Mouse (Mus musculus) layer of hippocampus, adult 9-11 months (tissue): ENCODE measurements around the gene Rfwd3.
"Not testable (repeated sequence)": the region's sequence is repeated elsewhere in the genome, so short reads cannot be mapped to it uniquely, and the experiment has no call there.

Experiments
- DNase-seq: peaks from one replicate; pipeline ENCODE4 v3.0.0; 2022

The Rfwd3 gene

GRCm38 (mm10) chr8:111285603-111286002 is 14.4 kb downstream of the Rfwd3 start:
- DNase-seq: no peak

DNA sequence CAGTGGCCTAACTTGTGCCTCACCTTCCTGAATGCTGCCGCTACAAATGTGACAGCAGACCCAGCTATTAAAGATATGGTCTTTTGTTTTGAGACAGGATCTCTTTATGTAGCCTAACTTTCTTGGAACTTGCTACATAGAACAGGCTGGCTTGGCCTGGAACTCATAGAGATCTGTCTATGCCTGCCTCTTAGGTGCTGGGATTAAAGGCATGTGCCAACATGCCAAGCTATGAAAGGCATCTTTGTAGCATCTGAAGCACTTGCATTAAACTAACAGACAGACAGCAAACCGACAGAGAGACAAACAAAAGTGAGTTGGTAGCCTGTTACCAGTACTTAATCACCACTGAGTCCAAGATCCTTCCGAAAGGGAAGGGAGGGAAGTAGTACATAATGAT is 17.9 kb downstream of the Rfwd3 start:
- no peak for DNase-seq

DNA sequence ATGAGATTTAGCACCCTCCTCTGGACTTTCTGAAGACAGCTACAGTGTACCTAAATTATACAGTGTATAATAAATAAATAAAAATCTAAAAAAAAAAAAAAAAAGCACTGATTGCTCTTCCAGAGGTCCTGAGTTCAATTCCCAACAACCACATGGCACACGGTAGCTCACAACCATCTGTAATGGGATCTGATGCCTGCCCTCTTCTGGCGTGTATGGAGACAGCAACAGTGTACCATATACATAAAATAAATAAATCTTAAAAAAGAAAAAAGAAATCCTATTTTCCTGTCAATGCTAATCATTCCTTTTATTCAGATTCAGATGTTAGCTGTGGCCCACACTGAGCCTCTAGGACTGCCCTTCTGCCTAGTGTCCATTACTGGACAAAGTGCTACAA is 31.7 kb downstream of the Rfwd3 start:
- no peak for DNase-seq

- not testable (repeated sequence) for DNase-seq
These were observed 33.9 kb downstream of the Rfwd3 start for GRCm38 (mm10) chr8:111266161-111266560.

DNA sequence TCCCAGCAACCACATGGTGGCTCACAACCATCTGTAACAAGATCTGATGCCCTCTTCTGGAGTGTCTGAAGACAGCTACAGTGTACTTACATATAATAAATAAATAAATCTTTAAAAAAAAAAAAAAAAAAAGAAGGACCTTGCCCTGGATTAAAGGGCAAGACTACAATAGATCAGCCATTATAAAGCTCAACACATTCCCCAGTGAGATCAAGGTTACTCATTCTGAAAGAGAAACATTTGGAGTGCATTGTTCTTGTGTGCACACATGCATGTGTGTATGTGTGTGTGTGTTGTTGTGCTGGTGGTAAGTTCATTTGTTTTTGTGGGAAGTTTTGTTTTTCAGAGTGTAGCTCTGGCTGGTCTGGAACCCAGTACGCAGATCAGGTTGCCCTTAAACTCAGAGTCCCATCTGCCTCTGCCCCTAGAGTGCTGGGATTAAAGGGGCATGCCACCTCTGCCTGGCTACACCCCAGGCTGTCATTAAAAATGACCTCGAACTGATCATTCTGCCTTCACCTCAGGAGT is 35.3 kb downstream of the Rfwd3 start:
- no peak for DNase-seq

GRCm38 (mm10) chr8:111261981-111262381 is 38.0 kb downstream of the Rfwd3 start:
- no peak for DNase-seq

GRCm38 (mm10) chr8:111260251-111260650 is 39.8 kb downstream of the Rfwd3 start:
- no peak for DNase-seq

GRCm38 (mm10) chr8:111259408-111259741 is 40.6 kb downstream of the Rfwd3 start:
- DNase-seq: no peak

DNA sequence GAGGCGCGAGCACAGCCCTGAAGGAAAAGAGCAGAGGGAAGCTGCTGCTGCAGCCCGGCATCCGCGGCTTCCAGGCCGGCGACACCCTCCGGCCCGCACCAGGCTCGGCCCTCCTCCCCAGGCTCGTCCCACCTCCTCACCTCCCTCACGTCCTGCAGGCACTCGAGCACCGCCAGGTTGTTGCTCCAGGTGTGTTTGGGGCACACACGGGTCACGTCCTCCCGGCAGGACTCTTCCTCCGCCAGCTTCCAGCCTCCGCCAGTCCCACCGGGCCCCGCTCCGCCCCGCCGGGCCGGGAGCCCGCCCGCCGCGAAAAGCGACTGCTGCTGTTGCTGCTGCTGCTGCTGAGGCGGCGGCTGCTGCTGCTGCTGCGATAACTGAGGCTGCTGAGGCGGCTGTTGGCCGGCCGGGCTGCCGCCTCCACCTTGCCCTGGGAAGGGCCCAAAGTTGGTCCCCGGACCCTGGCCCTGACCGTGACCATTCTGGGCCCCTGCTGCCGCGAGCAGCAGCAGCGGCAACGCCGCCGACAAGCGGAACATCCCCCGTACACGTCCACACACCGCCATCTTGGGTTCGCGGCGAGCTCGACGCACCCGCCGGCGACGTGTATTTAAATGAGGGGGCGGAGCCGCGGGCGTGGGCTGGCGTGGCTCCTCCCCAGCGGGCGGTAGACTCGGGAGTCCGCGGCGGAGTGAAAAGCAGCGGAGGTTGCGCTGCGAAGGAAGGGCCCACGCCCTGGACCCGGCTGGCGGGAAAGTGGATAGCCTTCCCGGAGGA is 41.2 kb downstream of the Rfwd3 start, which contains the start of gene Glg1:
Glg1 (minus strand) TSS at position 586 of the 777 bp plus-strand sequence.
- peak; percentile 90 for DNase-seq

- peak; percentile 6 for DNase-seq
These were observed 41.9 kb downstream of the Rfwd3 start for GRCm38 (mm10) chr8:111258010-111258630.

- DNase-seq: no peak
These were observed 47.4 kb downstream of the Rfwd3 start for GRCm38 (mm10) chr8:111252487-111253112.

DNA sequence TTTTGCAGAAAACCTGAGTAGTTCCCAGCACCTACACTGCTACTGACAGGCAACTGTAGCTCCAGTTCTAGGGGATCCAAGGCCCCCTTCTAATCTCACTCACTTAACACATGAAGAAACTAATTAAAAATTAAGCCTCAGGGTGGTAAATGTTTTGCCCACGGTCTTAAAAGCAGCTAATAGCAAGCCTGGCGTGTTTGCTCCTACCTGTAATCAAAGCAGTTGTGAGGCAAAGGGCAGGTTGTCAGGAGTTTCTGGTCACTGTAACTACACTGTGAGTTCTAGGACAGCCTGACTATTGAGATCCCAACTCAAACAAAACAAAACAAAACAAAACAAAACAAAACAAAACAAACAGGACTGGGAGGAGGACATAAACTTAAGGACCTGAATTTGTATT is 49.9 kb downstream of the Rfwd3 start:
- no peak for DNase-seq

- DNase-seq: no peak
These were observed 51.9 kb downstream of the Rfwd3 start for GRCm38 (mm10) chr8:111248136-111248535.

- DNase-seq: not testable (repeated sequence)
These were observed 53.2 kb downstream of the Rfwd3 start for GRCm38 (mm10) chr8:111246864-111247263.

GRCm38 (mm10) chr8:111246287-111246830 is 53.7 kb downstream of the Rfwd3 start:
- no peak for DNase-seq

- no peak for DNase-seq
These were observed 62.7 kb downstream of the Rfwd3 start for GRCm38 (mm10) chr8:111237301-111237700.

- DNase-seq: no peak
These were observed 66.3 kb downstream of the Rfwd3 start for GRCm38 (mm10) chr8:111233730-111234129.

GRCm38 (mm10) chr8:111224153-111224552 is 75.9 kb downstream of the Rfwd3 start:
- DNase-seq: peak; percentile 11
